Mouse (Mus musculus): ENCODE data around the gene A930018P22Rik.
"Not testable (repeated sequence)": the region's sequence is repeated elsewhere in the genome, so short reads cannot be mapped to it uniquely, and the experiment has no call there.

- TF ChIP-seq ZC3H11A (IDR thresholded peaks at IDR 0.05; ENCODE audit: borderline replicate concordance, low read depth, low read length); ZNF384 (IDR thresholded peaks at IDR 0.05; ENCODE audit: low read depth, low read length); CHD2 (IDR thresholded peaks at IDR 0.05; ENCODE audit: low read depth, low read length); HCFC1 (IDR thresholded peaks at IDR 0.05; ENCODE audit: borderline replicate concordance, insufficient read depth, low read length): not testable (repeated sequence)
Measured at GRCm38 (mm10) chr2:104097396-104097795, 25.2 kb upstream of the A930018P22Rik start.
